Mouse (Mus musculus) heart, postnatal 14 days (tissue): ENCODE measurements around the gene Crhr2. TPM values are rescaled to one million over a fixed set of nuclear protein-coding genes. Genes with fewer than 3 reads are reported as not detected.

Experiments used
- DNase-seq, 2 experiments: peaks; one replicate each; pipeline ENCODE4 v3.0.0; 2021 to 2022
- intact Hi-C: fragments of 180-260 bp; cut with DNase I; formaldehyde crosslinking; loops from one replicate; pipeline ENCODE4 v1.15.1; 2025
- total RNA-seq, 2 experiments: library from RNA; stranded (reverse); gene quantifications; 2 replicates each; pipeline ENCODE4 v1.2.3; 2021

The Crhr2 gene
- total RNA-seq, 2 experiments from 2014 or later, result 12.9 to 16.9 TPM

- intact Hi-C loops, result no loop called here
- no peak for DNase-seq
These were observed 72.5 kb downstream of the Crhr2 start for GRCm38 (mm10) chr6:55060241-55060825.

DNA sequence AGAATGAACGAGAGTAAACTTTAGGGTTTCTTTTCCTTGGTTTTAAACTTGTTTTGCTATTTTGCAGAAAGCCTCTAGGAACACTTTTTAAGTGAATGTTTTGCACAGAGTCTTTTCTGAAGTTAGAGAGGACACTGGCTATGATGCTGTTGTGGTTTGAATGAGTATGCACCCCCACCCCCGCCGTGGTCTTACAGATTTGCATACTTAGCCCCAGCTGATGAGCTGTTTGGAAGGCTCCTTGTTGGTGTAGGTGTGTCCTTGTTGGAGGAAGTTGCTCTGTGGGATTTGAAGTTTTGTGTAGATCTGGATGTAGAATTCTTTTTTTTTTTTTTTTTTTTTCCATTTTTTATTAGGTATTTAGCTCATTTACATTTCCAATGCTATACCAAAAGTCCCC, 75.4 kb downstream of the Crhr2 start:
- no peak for DNase-seq
- intact Hi-C loops, result no loop called here

DNA sequence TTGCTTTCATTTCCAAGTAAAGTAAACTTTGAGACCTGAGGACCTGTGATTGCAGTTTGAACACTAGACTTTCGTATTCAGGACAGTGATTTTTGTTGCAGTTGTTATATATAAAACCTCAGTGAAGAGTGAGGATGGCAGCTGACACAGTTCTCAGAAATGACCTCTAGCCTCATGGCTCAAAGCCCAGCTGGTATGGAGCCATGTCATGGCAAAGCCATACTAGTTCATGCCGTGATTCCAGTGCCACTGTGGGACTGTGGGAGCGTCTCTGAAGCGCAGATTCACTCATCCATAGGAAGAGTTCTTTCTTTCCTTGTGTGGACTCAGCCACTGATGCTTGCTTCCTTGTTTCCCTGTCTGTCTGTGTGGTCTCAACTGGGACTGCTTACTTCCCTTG, 78.3 kb downstream of the Crhr2 start:
- no peak for DNase-seq
- intact Hi-C loops, result no loop called here

- DNase-seq, result no peak
- intact Hi-C loops, result no loop called here
These were observed 83.6 kb downstream of the Crhr2 start for GRCm38 (mm10) chr6:55049186-55049585.

DNA sequence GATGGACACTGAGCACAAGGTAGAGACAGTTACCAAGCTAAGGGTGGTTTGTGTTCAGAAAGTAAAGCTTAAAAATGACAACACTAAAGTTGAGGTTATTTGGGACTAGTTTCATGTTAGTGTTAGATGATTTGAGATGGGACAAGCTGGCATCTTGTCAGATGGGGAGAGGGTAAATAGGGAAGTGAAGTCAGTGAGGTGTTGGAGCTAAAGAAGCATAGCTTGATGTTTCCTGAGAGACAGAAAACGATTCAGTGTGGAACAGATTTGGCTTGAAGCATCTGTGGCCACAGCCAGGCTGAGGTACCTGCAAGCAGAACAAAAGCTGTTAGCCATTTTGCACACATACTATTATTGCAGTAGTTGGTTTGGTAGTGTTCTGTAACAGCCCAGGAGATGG, 87.5 kb downstream of the Crhr2 start:
- intact Hi-C loops, result no loop called here

DNA sequence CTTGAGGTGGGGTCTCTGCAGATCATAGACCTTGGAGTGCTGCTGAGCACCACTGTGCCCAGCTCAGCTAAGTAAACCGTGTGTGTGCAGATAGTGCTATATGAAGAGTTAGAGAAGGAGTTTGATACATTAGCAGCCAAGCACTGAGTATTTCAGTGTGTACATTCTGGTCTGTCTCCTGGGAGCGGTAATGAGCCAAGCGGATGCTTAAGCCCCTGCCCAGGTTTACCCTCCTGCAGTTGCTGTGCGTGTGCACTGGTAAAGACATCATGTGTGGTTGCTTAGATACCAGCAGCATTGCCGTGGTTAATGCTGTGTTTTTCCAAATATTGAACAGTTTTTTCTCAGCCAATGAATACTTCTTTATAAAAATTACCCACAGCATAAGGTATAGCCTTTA, 88.3 kb downstream of the Crhr2 start:
- DNase-seq, result no peak
- intact Hi-C loops, result no loop called here

More for the DNA sequence above, 87.5 kb downstream of the Crhr2 start:
- DNase-seq, result no peak

DNA sequence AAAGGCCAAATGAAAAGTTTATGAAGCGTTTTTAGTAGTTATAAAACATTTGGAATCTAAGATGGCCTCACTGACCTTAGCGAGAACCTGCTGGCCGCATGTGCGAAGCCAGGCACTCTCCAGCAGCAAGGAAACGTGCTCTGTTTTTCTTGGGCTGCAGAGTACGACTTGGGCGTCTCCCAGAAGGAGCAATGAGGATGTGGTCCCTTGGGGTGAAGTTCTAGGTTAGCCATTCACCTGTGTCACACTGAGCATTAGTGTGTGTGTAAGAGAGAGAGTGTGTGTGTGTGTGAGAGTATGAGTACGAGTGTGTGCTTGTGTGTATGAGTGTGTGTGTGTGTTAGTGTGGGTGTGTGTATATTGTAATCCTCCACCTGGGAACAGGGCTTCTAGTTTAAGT, 89.6 kb downstream of the Crhr2 start:
- intact Hi-C loops, result no loop called here

More for the DNA sequence above, 89.6 kb downstream of the Crhr2 start:
- DNase-seq, result no peak

Other genes starting within 250 kb of the Crhr2 start
- 10 to 100 TPM; 17.5 to 20.6 TPM for gene Nod1, start 160.4 kb downstream of the Crhr2 start, total RNA-seq
- 10 to 100 TPM; 15.0 to 17.8 TPM for gene Ggct, start 140.1 kb downstream of the Crhr2 start, total RNA-seq
- 10 to 100 TPM; 59.1 to 60.5 TPM for gene Gars, start 95.0 kb downstream of the Crhr2 start, total RNA-seq
- gene Inmt, start 42.0 kb upstream of the Crhr2 start, total RNA-seq, result 1 to 10 TPM in 1 of 2 experiments, under 1 TPM in 1; 0.68 to 4.2 TPM
- 1 to 10 TPM; 3.7 to 4.9 TPM for gene Mindy4, start 70.4 kb upstream of the Crhr2 start, total RNA-seq
- 100 to 1,000 TPM; 397 to 446 TPM for gene Aqp1, start 203.4 kb upstream of the Crhr2 start, total RNA-seq
- not detected for gene Ghrhr, start 243.3 kb upstream of the Crhr2 start, total RNA-seq